Mouse (Mus musculus): ENCODE results near the gene Cmc2. TPM values are rescaled to one million over a fixed set of nuclear protein-coding genes. Genes with fewer than 3 reads are reported as not detected.
A peak's percentile ranks its signal among the peaks of the same experiment; 100 is the strongest.

Cmc2 gene
- polyA plus RNA-seq, 1 experiment from 2014 or later, result 36.3 TPM

DNA sequence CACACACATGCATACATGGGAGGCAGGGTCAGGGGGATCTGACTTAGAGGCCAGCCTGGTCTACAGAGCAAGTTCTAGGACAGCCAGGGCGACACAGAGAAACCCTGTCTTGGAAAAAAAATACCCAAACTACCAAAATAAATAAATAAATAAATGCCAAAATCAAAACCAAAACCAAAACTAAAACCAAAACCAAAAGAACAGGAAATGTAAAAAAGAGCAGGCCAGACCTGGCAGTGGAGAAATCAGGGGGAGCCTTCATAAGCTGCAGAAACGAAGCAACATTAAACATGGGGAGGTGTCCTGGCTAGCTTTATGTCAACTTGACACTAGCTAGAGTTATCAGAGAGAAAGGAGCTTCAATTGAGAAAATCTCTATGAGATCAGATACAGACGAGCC is 29.1 kb downstream of the Cmc2 start:
- ATAC-seq (ENCODE audit: low FRiP score), result no peak
- Histone ChIP-seq H3K36me3 (replicated peaks; ENCODE audit: control insufficient read depth, insufficient read depth) (0 out of 2 replicates have a peak, but pooled peaks cover 10% of the 10 kb centered on the region), H3K9me3 (ENCODE audit: control insufficient read depth, low read length) (0 out of 2 replicates have a peak, but pooled peaks cover 3% of the 10 kb centered on the region), H3K4me1 (replicated peaks; ENCODE audit: control insufficient read depth, insufficient read depth, low read length) (no peaks in the 10 kb centered on the region), H3K27ac (no peak overlapping the region), H3K27me3 (ENCODE audit: control insufficient read depth, insufficient read depth, low read length) (no peaks in the 10 kb centered on the region), H3K4me3 (replicated peaks; ENCODE audit: low read length) (no peak overlapping the region), H3K9ac (no peak overlapping the region), H3K4me2 (replicated peaks) (no peak overlapping the region)
- WGBS, result 95% methylated on average over 3 of the region's 3 CpGs
- no peak for DNase-seq (ENCODE audit: low spot score)

DNA sequence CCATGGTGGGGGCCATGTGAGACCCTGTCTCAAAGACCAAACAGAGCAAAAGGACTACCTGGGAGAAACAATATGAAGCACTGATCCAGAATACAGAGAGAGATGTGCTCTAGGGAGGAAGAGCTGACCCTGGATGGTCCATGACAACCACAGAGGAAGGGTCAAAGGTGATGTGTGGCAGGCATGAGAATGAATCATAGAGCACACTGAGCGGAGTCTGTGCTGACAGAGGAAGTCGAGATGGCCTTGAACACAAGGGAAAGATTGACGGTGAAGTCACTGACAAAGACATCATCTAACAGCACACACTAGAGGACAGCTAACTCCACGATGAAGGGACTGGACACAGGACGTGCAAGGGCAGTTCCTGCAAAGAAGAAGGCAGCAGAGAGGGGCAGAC is 29.8 kb downstream of the Cmc2 start:
- WGBS, result 90% methylated on average over 5 of the region's 5 CpGs
- Histone ChIP-seq H3K4me3 (replicated peaks; ENCODE audit: low read length) (no peak overlapping the region), H3K9ac (no peak overlapping the region), H3K36me3 (replicated peaks; ENCODE audit: control insufficient read depth, insufficient read depth) (0 out of 2 replicates have a peak, but pooled peaks cover 10% of the 10 kb centered on the region), H3K27ac (no peak overlapping the region), H3K4me1 (replicated peaks; ENCODE audit: control insufficient read depth, insufficient read depth, low read length) (no peaks in the 10 kb centered on the region), H3K9me3 (ENCODE audit: control insufficient read depth, low read length) (0 out of 2 replicates have a peak, but pooled peaks cover 3% of the 10 kb centered on the region), H3K4me2 (replicated peaks) (no peak overlapping the region), H3K27me3 (ENCODE audit: control insufficient read depth, insufficient read depth, low read length) (no peaks in the 10 kb centered on the region)
- DNase-seq (ENCODE audit: low spot score) (no peak), ATAC-seq (ENCODE audit: low FRiP score) (no peak)

- Histone ChIP-seq H3K9ac (no peak overlapping the region), H3K9me3 (ENCODE audit: control insufficient read depth, low read length) (no peaks in the 10 kb centered on the region), H3K27me3 (ENCODE audit: control insufficient read depth, insufficient read depth, low read length) (no peaks in the 10 kb centered on the region), H3K4me2 (replicated peaks) (no peak overlapping the region), H3K4me3 (replicated peaks; ENCODE audit: low read length) (no peak overlapping the region), H3K27ac (no peak overlapping the region), H3K36me3 (replicated peaks; ENCODE audit: control insufficient read depth, insufficient read depth) (0 out of 2 replicates have a peak, but pooled peaks cover 10% of the 10 kb centered on the region), H3K4me1 (replicated peaks; ENCODE audit: control insufficient read depth, insufficient read depth, low read length) (no peaks in the 10 kb centered on the region)
- ATAC-seq (ENCODE audit: low FRiP score) (no peak), DNase-seq (ENCODE audit: low spot score) (no peak)
- 70% methylated on average over 4 of the region's 4 CpGs for WGBS
Observed at GRCm38 (mm10) chr8:116887813-116888212, 33.4 kb downstream of the Cmc2 start.

GRCm38 (mm10) chr8:116881396-116881795 is 39.9 kb downstream of the Cmc2 start:
- no peak overlapping the region for H3K27ac ChIP-seq
- no peak overlapping the region for H3K9ac ChIP-seq
- DNase-seq (ENCODE audit: low spot score) (no peak), ATAC-seq (ENCODE audit: low FRiP score) (no peak)
- H3K4me2 ChIP-seq (replicated peaks), result no peak overlapping the region
- no peaks in the 10 kb centered on the region for H3K36me3 ChIP-seq (replicated peaks; ENCODE audit: control insufficient read depth, insufficient read depth)
- no peaks in the 10 kb centered on the region for H3K4me1 ChIP-seq (replicated peaks; ENCODE audit: control insufficient read depth, insufficient read depth, low read length)
- H3K9me3 ChIP-seq (ENCODE audit: control insufficient read depth, low read length), result no peaks in the 10 kb centered on the region
- no peak overlapping the region for H3K4me3 ChIP-seq (replicated peaks; ENCODE audit: low read length)
- H3K27me3 ChIP-seq (ENCODE audit: control insufficient read depth, insufficient read depth, low read length), result no peaks in the 10 kb centered on the region
- 93% methylated on average over 8 of the region's 8 CpGs for WGBS

GRCm38 (mm10) chr8:116875798-116876450 is 45.3 kb downstream of the Cmc2 start:
- ATAC-seq (ENCODE audit: low FRiP score), result no peak
- Histone ChIP-seq H3K36me3 (replicated peaks; ENCODE audit: control insufficient read depth, insufficient read depth) (no peaks in the 10 kb centered on the region), H3K4me1 (replicated peaks; ENCODE audit: control insufficient read depth, insufficient read depth, low read length) (no peaks in the 10 kb centered on the region), H3K4me2 (replicated peaks) (no peak overlapping the region), H3K9me3 (ENCODE audit: control insufficient read depth, low read length) (no peaks in the 10 kb centered on the region), H3K4me3 (replicated peaks; ENCODE audit: low read length) (no peak overlapping the region), H3K27ac (no peak overlapping the region), H3K27me3 (ENCODE audit: control insufficient read depth, insufficient read depth, low read length) (no peaks in the 10 kb centered on the region), H3K9ac (no peak overlapping the region)
- WGBS, result 88% methylated on average over 17 of the region's 17 CpGs
- no peak for DNase-seq (ENCODE audit: low spot score)

DNA sequence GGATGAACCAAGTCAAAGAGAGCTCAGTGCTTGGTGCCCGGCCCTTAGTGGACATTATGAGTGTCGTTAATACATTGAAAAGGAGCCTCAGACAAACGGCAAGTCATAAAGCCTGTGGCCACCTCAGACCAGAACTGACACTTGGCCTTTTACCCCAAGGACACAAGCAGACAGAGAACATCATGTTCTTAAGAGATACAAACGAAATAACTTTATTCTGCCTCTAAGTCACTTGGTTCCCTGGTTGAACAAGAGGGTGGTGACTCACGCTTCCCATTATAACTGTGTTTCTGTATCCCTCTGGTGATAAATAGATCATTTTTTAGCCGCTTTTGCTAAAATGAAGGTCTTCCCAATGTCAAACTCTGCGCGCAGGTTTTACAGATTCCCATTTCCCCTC is 47.3 kb downstream of the Cmc2 start:
- Histone ChIP-seq H3K36me3 (replicated peaks; ENCODE audit: control insufficient read depth, insufficient read depth) (no peaks in the 10 kb centered on the region), H3K9me3 (ENCODE audit: control insufficient read depth, low read length) (no peaks in the 10 kb centered on the region), H3K9ac (no peak overlapping the region), H3K27me3 (ENCODE audit: control insufficient read depth, insufficient read depth, low read length) (no peaks in the 10 kb centered on the region), H3K27ac (no peak overlapping the region), H3K4me3 (replicated peaks; ENCODE audit: low read length) (no peak overlapping the region), H3K4me1 (replicated peaks; ENCODE audit: control insufficient read depth, insufficient read depth, low read length) (no peaks in the 10 kb centered on the region), H3K4me2 (replicated peaks) (no peak overlapping the region)
- 90% methylated on average over 8 of the region's 8 CpGs for WGBS
- no peak for DNase-seq (ENCODE audit: low spot score)
- ATAC-seq (ENCODE audit: low FRiP score), result no peak

DNA sequence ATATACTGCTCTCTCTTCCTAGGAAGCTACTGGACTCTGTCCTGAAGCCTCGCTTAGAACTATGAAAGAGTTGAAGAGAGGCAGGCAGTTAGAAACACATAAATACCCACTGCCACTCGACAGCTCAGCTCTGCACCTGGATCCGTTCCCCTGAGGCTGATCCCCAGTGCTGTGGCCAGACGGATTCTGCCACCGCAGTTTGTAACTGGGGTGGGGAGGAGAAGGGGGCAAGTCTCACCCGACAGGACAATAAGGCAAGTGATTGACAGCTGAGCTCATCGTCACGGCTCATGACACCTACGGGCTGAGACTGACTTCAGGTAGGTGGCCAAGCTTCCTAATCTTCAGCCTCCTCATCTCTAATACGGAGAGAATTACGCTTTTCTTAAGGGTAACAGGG is 47.7 kb downstream of the Cmc2 start:
- no peak for DNase-seq (ENCODE audit: low spot score)
- Histone ChIP-seq H3K4me3 (replicated peaks; ENCODE audit: low read length) (no peak overlapping the region), H3K27me3 (ENCODE audit: control insufficient read depth, insufficient read depth, low read length) (no peaks in the 10 kb centered on the region), H3K4me2 (replicated peaks) (no peak overlapping the region), H3K9me3 (ENCODE audit: control insufficient read depth, low read length) (no peaks in the 10 kb centered on the region), H3K27ac (no peak overlapping the region), H3K4me1 (replicated peaks; ENCODE audit: control insufficient read depth, insufficient read depth, low read length) (no peaks in the 10 kb centered on the region), H3K9ac (no peak overlapping the region), H3K36me3 (replicated peaks; ENCODE audit: control insufficient read depth, insufficient read depth) (no peaks in the 10 kb centered on the region)
- 80% methylated on average over 11 of the region's 11 CpGs for WGBS
- no peak for ATAC-seq (ENCODE audit: low FRiP score)

GRCm38 (mm10) chr8:116872761-116873342 is 48.4 kb downstream of the Cmc2 start:
- Histone ChIP-seq H3K4me1 (replicated peaks; ENCODE audit: control insufficient read depth, insufficient read depth, low read length) (no peaks in the 10 kb centered on the region), H3K4me3 (replicated peaks; ENCODE audit: low read length) (no peak overlapping the region), H3K36me3 (replicated peaks; ENCODE audit: control insufficient read depth, insufficient read depth) (no peaks in the 10 kb centered on the region), H3K27ac (no peak overlapping the region), H3K4me2 (replicated peaks) (no peak overlapping the region), H3K27me3 (ENCODE audit: control insufficient read depth, insufficient read depth, low read length) (no peaks in the 10 kb centered on the region), H3K9ac (no peak overlapping the region), H3K9me3 (ENCODE audit: control insufficient read depth, low read length) (no peaks in the 10 kb centered on the region)
- no peak for ATAC-seq (ENCODE audit: low FRiP score)
- no peak for DNase-seq (ENCODE audit: low spot score)
- WGBS, result 76% methylated on average over 2 of the region's 2 CpGs

DNA sequence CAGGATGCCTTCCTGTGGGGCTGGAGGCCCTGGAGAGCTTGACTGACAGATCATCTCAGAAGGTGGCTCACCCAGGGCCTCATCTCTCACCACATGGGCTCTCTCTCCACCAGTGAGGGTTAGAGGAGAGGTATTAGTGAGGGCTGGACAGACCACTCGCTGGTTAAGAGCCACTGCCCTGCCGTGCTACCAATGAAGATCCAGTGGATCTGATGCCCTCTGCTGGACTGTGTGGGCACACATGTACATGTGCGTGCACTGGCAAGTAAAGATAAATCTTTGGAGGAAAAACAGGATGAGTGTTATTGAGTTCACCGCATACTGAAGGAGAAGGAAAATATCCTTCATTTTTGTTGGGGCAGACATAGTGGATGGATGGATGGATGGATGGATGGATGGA is 52.6 kb downstream of the Cmc2 start:
- Histone ChIP-seq H3K36me3 (replicated peaks; ENCODE audit: control insufficient read depth, insufficient read depth) (no peaks in the 10 kb centered on the region), H3K9ac (no peak overlapping the region), H3K4me1 (replicated peaks; ENCODE audit: control insufficient read depth, insufficient read depth, low read length) (no peaks in the 10 kb centered on the region), H3K27ac (no peak overlapping the region), H3K4me2 (replicated peaks) (no peak overlapping the region), H3K4me3 (replicated peaks; ENCODE audit: low read length) (no peak overlapping the region), H3K27me3 (ENCODE audit: control insufficient read depth, insufficient read depth, low read length) (peaks cover 7% of the 10 kb centered on the region; the same call in 1 of the 2 replicates), H3K9me3 (ENCODE audit: control insufficient read depth, low read length) (no peaks in the 10 kb centered on the region)
- WGBS, result 49% methylated on average over 4 of the region's 4 CpGs
- peak; percentile 69 for DNase-seq (ENCODE audit: low spot score)
- peak; percentile 65; the same call in 1 of the 2 replicates for ATAC-seq (ENCODE audit: low FRiP score)
